Mouse (Mus musculus): ENCODE measurements around the gene Camk1g. TPM values are rescaled to one million over a fixed set of nuclear protein-coding genes. Genes with fewer than 3 reads are reported as not detected.

Camk1g gene
- polyA plus RNA-seq, 1 experiment from 2014 or later = 20.2 TPM

DNA sequence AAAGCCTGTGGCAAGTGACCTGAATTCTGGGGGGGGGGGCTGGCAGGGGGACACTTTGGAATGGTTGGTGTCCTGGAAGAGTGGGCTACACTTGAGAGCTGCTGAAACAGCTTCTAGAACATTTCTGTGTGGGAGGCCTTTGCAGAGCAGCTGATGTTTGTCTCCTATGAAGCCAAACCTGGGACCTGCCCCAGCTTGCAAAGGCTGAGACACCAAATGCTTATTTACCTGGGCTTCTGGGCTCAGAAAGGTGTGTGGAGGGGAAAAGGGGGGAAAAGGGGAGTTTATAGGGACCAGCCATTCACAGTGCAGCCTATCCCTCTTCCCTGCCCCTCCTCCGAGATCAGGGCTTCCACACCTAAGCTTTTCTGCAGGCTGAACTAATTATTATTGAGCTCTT lies 70.1 kb downstream of the Camk1g start:
- no peaks in the 10 kb centered on the region for H3K9me3 ChIP-seq
- H3K4me3 ChIP-seq (replicated peaks) = no peak overlapping the region
- H3K9ac ChIP-seq (replicated peaks) = no peak overlapping the region
- 15% methylated on average over 1 of the region's 1 CpGs for WGBS
- no peaks in the 10 kb centered on the region for H3K36me3 ChIP-seq
- H3K27me3 ChIP-seq = 0 out of 2 replicates have a peak, but pooled peaks cover 5% of the 10 kb centered on the region
- H3K27ac ChIP-seq = no peak overlapping the region
- peaks cover 10% of the 10 kb centered on the region for H3K4me1 ChIP-seq (replicated peaks)
- ATAC-seq (ENCODE audit: insufficient number of reproducible peaks, insufficient read depth, low FRiP score, low TSS enrichment, low read depth) = no peak
- no peak overlapping the region for H3K4me2 ChIP-seq

DNA sequence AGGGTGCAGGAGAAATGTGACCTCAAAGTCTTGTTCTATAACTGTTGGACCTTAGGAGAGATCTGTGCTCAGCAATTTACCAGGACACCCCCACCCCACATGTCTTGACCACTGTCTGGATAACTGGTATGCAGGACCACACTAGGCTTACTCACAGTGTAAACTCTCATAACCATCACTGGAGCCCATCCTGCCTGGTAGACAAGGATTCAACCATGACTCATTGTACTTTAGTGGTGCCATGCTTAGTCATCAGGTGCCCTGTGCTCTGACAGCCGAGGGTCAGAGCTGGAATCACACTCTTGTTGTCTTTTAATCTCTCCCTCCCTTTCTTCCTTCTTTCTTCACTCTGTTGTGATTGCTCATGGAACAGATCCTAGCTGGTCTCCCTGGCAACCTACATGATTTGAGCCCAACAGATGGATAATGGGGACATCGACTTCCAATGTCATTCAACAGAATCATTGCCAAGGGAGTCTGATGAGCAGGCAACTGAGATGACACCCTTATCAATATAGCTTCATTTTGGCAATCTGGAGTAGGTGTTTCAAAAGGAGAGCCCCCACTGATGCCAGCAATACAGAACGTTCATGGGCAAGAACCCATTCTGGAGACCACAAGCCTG lies 71.8 kb downstream of the Camk1g start:
- no peak overlapping the region for H3K9ac ChIP-seq (replicated peaks)
- H3K27me3 ChIP-seq = 0 out of 2 replicates have a peak, but pooled peaks cover 5% of the 10 kb centered on the region
- 83% methylated on average over 3 of the region's 3 CpGs for WGBS
- H3K36me3 ChIP-seq = no peaks in the 10 kb centered on the region
- H3K4me3 ChIP-seq (replicated peaks) = no peak overlapping the region
- peaks cover 10% of the 10 kb centered on the region for H3K4me1 ChIP-seq (replicated peaks)
- no peak overlapping the region for H3K27ac ChIP-seq
- H3K9me3 ChIP-seq = no peaks in the 10 kb centered on the region
- no peak for ATAC-seq (ENCODE audit: insufficient number of reproducible peaks, insufficient read depth, low FRiP score, low TSS enrichment, low read depth)
- H3K4me2 ChIP-seq = no peak overlapping the region

Other genes starting within 250 kb of the Camk1g start
- 12.0 TPM in 2 replicates for gene Diexf, start 240.0 kb downstream of the Camk1g start, polyA plus RNA-seq (2016; fragmentation: Nextera tagmentation; extraction: Ambion mirVana)
- 8.7 and 10.9 TPM in 2 replicates for gene Irf6, start 217.2 kb downstream of the Camk1g start, polyA plus RNA-seq (2016; fragmentation: Nextera tagmentation; extraction: Ambion mirVana)
- 14.9 and 16.3 TPM in 2 replicates for gene A130010J15Rik, start 202.3 kb downstream of the Camk1g start, polyA plus RNA-seq (2016; fragmentation: Nextera tagmentation; extraction: Ambion mirVana)
- gene Traf3ip3, start 168.6 kb downstream of the Camk1g start, polyA plus RNA-seq (2016; fragmentation: Nextera tagmentation; extraction: Ambion mirVana) = 4.3 and 4.5 TPM in 2 replicates
- gene Lamb3, start 162.6 kb downstream of the Camk1g start, polyA plus RNA-seq (2016; fragmentation: Nextera tagmentation; extraction: Ambion mirVana) = 2.0 and 2.2 TPM in 2 replicates
- 0.28 and 0.61 TPM in 2 replicates for gene Hsd11b1, start 106.2 kb downstream of the Camk1g start, polyA plus RNA-seq (2016; fragmentation: Nextera tagmentation; extraction: Ambion mirVana)
- 10.4 and 12.8 TPM in 2 replicates for gene G0s2, start 97.1 kb downstream of the Camk1g start, polyA plus RNA-seq (2016; fragmentation: Nextera tagmentation; extraction: Ambion mirVana)